Mouse (Mus musculus) mouse trophoblast stem cell (cell line): ENCODE data around the gene Mapk7.

Experiments used
- in situ Hi-C, 2 experiments: fragments of 300-500 bp; cut with MseI, MboI; formaldehyde crosslinking; loops; 2 replicates in 1 of 2; 3 replicates in 1 of 2; pipeline ENCODE4 v1.15.1; 2025

The Mapk7 gene

DNA sequence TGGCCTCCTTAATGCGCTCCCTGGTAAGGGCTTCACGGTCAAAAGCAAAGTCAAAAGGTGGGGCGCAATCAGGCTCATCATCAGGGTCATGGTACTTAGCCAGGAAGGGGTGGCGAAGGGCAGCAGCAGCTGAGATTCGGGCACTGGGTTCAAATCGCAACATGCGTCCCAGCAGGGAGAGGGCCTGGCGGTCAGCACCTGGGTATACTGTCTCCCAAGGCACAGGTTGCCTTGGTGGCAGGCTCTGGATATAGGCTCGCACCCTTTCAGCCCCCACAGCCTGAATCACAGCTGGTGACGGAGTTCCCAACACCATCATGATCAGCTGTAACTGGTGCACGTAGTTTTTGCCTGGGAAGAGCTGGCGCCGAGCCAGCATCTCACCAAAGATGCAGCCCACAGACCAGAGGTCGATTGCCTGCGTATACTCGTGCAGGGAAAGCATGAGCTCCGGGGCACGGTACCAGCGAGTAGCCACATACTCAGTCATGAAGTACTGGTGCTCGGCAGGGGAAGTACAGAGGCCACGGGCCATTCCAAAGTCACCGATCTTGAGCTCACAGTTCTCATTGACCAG, 3.2 kb downstream of the Mapk7 start:
- in situ Hi-C loops = no loop called here

DNA sequence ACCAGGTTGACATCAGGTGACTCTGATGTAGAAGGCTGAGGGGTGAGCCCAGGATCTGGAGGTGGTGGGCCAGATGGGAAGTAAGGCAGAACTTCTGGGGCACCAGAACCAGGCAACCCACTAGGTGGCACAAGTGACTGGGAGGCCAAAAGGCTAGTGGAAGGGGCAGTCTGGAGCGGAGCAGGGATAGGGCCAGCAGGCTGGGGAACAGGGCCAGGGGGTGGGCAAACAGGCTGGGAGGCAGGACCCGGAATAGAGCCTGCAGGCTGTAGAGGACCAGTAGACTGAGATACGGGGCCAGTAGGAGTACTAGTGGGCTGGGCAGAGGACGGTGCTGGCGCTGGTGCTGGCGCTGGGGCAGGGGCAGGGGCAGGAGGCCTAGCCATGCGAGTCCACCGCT, 4.3 kb downstream of the Mapk7 start:
- in situ Hi-C loops = no loop called here

DNA sequence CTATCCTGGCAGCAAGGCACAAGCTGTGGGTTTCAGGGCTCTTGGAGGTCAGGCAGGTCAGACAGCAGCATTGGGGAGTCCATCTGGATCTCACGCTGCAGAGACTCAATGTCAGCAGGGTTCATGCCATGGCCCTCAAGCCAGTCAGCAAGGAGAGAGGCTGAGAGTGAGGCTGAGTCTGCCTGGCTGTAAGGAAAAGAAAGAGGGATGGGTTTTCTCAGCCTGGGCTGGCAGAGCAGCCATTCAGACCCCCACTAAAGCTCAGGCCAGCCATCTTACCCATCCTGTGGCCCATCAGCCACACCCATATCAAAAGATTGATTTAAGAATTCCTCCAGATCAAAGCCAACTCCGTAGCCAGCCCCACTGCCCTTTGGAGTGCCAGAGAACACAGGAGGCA, 5.1 kb downstream of the Mapk7 start:
- in situ Hi-C loops = no loop called here

DNA sequence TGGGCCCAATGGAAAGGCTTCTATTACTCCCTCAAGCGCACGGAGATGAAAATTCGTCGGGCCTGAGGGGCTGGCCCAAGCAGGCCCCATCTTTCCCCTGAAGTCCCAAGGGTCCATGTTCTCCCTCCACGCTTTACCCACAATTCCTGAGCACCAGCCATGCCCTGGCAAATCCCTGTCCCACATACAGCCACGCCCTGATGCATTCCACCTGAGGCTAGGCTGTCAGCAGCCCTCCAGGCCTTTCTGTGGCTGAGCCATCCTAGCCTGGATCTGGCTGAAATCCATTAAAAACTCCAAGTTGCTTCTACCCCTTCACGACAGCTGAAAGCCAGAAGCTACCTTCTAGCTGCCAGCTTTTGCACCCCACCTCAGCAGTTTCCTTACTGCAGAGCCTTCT, 6.3 kb downstream of the Mapk7 start:
- in situ Hi-C loops = no loop called here

DNA sequence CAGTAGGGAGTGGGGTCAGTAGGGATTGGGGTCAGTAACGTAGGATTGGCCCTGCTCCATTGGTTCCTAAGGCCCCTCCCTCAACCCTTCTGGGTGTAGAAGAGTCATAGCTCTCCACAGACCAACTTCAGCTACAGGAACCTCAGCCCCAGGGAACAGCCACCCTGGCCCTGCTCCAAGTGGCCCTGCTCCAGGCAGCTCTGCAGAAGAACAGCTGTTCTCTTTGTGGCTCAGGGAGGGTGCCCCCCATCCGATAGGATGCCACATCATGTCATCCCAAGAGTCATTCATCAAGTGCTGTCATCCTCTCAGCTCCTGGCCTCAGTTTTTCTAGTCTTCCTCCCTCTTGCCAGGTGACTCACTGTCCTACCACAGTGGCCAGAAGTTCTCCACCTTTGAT, 6.8 kb downstream of the Mapk7 start:
- in situ Hi-C loops = no loop called here

DNA sequence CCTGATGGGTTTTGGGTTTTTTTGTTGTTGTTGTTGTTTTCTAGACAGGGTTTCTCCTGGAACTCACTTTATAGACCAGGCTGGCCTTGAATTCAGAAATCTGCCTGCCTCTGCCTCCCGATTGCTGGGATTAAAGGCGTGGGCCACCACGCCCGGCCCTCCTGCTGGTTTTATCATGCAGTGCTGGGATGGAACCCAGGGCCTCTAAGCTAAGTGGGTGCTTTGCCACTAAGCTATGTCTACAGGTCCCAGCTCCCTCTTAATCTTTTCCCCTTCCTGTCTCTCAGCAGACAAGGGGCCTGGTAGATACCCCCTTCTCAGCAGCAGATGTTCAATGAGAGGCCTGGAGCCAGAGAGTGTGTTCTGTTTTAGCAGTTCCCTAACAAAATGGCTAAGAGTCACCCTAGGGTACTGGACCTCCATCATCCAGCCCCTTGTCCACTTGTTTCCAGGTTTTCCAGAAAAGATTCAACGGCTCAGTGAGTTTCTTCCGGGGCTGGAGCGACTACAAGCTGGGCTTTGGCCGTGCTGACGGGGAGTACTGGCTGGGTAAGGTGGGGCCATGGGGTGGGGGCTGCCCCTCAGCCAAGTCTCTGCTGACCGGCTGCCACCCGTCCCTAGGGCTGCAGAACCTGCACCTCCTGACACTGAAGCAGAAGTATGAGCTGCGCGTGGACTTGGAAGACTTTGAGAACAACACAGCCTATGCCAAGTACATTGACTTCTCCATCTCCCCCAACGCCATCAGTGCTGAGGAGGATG, 7.6 kb downstream of the Mapk7 start:
- in situ Hi-C loops = no loop called here

DNA sequence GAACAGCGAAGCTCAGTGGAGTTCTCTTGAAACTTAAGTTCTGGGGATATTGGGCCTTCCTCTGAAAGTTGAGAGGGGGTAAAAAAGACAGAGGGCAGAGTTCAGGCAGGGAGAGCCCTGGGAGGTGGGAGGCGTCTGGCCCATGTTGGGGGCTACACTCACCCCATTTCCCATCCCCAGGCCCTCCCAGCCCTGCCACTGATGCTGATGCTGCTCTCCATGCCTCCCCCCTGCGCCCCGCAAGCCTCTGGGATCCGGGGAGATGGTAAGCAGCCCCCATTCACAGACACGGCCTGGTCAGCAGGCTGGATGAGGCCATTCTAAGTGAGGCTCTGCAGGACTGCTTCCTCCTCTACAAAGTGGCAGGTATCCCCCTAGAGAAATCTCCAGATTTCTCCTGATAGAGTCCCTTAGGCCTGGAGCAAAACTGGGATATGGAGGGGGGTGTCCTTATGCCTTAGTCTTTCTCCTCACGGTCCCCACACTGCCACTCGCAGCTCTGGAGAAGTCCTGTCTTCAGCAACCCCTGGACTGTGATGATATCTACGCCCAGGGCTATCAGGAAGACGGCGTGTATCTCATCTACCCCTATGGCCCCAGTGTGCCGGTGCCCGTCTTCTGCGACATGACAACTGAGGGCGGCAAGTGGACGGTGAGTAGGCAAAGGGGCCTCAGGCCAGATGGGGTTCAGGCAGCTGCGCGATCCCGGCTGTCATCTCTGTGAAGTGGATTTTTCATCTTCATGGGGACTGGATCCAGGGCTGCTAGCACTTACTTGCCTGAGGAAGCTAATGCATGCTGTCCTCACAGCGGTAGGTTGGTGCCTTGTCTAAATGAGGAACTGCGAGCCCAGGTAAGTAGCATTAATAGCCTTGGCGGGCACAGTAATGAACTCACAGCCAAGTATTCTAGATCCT, 8.4 kb downstream of the Mapk7 start:
- in situ Hi-C loops = no loop called here

DNA sequence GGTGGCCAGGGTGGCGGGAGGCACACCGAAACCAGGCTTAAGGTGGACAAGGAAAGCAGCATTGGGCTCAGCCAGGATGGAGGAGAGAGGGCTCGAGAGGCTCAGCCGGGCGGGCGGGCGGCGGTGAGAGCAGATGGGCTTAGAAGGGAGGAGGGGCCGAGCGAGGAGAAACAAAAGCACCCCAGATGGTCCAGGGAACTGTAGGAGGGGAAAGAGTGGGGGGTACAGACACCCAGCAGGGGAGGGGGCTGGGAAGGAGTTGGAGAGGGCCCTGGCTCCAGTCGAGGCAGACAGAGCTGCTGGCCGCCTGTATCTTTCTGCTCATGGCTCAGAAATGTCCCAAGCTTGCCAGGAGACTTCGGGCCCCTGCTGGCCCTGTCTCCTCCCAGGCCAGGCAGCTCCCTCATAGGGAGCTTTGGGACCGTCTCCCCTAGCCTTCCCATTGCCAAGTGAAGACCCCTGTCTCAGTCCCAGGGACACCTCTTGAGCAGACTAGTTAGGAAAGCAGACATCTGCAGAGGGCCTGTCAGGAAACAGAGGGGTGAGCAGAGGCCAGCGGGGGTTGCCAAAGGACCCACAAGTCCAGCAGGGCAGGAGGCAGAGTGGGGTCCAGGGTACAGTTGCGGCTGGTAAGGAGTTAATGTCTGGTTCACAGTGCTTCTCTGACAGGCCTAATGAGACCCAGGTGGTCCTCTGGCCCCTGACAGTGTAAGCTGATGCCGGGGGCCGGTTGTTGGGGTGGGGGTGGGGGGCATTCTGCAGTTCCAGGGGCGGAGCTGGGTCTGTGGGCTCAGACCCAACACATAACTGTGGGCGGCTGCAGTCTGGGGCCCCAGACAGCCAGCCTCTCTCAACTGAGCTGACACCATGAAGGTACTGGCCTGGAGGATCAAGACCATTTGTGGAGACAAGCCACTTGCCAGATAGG, 9.3 kb downstream of the Mapk7 start, which contains the start of gene Mfap4:
Gene Mfap4 (plus strand): TSS at position 819 of the 928 bp plus-strand sequence.
- in situ Hi-C loops = no loop called here

DNA sequence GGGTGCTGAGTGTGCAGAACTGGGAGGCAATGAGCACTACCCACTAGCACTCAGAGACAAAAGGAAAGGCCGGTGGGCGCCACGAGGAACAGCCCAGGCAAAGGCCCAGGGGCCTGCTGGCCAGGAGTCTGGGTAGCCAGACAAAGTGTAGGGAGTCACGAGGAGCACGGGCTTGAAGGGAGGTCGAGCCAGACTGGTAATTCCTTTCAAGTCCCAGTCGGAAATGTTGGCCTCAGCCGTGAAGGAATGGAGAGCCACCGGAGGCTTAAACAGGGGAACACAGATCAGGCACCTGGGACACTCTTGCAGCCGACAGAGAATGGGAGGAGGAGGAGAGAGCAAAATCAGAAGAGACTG, 10.0 kb downstream of the Mapk7 start:
- in situ Hi-C loops = no loop called here

DNA sequence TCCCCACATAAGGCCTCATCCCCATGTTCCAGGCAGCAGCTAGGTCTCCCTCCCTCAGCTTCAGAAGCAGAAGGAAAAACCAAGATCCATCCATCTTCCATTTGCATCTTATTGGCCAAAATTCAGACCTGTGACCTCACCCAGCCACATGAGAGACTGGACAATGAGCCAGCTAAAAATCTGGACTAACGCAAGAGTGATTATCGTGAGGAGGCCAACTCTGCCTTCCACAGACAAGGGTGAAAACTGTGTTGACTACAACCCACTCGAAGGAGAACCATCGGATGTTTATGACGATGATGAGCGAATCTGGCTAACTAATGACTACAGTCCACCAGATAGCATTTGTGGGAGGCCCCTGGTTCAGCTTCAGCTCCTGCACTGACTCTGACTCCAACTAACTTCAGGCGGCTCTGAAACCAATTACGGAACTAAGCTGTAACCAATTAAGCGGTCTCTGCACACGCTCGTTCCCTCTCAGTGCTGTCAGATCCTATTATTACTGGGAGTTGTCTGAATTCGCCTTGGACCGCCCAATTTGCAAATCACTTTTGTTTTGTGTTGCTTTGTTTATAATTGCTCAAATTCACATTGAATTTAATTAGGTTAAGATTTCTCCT, 10.9 kb downstream of the Mapk7 start:
- in situ Hi-C loops = no loop called here

DNA sequence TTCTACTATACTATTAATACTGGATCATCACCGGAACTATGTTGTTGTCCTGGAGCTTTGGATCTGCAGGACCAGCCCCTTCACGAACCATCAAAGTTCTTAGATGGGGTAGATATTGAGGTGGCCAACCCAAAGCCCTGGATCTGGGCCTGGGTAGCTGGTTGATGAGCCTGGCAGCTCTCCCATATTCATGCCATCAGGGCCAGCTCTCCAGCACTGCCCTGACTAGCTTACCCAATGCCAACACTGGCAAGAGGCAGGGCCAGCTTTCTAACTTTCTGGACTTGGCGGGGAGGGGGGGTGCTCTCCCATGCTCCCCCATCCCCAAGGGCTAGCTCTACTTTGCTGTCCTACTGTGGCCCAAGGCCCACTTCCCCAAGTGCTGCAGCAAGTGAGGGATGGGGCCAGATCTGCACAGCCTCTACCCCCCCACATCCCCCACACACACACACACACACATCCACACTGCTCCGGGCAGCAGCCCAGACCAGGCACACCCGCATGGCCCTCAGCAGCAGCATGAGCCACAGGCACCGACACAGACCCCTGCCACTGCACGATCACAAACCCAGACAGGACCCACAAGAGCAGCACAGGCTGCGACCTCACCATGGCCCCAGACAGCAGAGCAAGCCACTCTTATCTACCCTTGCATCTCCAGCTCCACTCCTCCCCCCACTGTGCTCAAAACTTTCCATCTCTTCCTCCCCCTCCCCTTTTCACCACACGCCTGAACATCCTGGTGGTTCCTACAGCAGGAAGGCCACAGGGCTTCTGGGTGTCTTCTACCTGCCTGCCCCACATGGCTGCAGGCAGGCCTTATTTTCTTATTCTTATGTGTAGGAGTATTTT, 12.7 kb downstream of the Mapk7 start:
- in situ Hi-C loops = no loop called here

DNA sequence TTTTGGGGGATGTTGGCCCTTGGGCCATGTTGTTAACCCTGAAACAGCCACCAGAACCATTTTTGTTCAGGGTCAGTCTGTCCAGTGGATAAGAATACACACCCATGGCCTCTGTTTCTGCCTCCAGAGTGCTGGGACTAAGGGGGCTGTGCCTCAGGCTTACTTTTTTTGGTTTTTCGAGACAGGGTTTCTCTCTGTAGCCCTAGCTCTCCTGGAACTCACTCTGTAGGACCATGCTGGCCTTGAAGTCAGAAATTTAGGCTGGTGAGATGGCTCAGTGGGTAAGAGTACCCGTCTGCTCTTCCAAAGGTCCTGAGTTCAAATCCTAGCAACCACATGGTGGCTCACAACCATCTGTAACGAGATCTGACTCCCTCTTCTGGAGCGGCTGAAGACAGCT, 15.4 kb downstream of the Mapk7 start:
- in situ Hi-C loops = no loop called here

DNA sequence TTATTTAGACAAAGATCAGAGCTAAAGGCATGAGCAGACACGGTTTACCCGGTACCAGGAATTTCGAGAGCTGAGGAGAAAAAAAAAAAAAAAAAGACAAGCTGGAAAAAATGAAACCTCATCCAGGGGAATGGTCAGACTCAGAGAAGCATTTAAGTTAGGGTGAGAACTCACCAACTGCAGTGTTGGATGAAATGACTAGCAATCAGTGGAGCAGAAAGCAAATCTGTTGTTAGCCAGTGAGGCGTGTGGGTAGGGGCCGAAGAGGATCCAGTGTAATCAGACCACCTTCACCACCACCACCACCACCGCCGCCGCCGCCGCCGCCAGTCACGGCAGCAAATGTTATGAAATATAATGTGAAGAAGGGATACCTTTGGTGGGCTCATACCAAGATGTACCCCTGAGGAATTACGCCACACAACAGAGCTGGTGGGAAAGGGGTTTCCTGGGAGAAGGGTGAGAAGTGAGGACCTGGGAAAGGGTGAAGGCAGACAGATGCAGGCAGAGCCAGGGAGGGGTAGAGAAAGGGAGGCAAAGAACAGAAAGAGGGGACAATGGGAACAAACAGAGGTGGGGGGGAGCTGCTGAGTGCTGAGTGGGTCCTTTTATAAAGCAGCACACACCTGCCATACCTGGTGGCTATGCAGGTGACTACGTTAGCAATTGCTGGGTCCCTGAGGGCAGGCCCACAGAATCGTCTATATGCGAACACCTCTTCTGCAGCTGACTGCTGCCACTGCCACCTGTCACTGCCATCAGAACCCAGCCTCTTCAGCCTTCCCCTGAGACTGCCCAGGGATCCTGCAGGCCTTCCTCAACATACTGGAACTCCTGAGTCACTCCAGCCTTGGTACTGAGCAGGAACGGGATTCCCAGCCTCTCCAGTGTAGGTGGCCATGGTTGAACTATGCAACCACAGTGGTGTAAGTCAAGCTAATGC, 16.4 kb downstream of the Mapk7 start:
- in situ Hi-C loops = no loop called here

DNA sequence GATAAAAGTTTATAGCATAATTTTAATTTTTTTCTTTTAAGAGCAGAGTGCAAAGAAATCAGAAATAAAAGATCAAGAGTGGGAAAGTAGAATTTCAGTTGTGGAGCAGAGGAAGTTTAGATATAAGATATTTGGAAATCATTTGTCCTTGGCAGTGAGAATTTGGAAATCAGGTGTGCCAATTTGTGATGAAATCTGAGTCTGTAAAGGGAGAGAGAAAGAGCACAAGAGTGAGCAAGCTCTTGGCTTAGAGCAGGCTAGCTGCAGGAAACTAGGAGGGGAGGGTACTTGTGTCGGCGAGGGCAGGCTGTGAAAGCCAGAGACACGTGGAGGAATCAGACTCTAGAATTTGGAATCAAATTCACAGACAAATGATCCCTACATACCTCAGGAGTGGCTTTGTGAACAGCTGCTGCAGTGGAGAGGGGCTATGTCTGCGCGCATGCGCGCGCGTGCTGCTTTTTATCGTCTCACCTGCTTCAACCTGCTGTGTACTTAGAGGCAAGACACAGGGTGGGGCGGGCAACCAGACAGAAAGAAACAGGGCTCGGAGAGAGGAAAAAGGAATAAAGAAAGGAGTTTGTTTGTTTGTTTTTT, 17.3 kb downstream of the Mapk7 start:
- in situ Hi-C loops = no loop called here

DNA sequence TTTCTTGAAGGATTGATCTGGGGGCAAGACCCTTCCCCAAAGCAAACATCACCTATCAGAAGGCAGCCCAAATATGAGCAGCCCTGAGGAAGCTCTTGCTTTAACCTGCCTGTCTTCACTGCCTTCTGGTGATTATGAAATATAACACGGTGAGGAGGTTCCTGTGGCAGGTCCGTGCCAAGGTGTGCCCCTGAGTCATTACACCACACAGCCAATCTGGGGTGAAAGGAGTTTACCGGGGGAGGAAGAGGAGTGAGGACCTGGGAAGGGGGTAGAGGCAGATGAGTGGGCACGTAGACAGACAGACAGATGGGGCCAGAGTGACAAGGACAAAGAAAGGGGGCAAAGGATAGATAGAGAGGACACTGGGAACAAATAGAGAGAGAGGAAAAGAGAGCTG, 20.6 kb downstream of the Mapk7 start:
- in situ Hi-C loops = no loop called here

DNA sequence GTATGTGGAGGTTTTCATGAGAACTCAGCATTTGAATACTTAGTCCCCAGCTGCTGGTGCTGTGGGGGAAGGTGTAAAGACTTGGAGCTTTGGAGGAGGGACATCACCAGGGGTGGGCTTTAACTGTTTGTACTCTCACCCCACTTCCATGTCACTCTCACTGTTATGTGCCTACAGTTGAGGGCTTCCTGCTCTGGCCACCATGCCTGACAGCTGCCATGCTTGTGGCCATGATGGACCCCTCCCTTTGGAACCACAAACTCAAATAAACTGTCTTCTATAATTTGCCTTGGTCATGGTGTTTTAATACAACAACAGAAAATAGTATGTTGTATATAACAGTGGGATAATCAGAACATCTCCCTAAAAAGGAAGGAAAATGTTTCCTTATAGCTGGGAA, 23.3 kb downstream of the Mapk7 start:
- in situ Hi-C loops = no loop called here

DNA sequence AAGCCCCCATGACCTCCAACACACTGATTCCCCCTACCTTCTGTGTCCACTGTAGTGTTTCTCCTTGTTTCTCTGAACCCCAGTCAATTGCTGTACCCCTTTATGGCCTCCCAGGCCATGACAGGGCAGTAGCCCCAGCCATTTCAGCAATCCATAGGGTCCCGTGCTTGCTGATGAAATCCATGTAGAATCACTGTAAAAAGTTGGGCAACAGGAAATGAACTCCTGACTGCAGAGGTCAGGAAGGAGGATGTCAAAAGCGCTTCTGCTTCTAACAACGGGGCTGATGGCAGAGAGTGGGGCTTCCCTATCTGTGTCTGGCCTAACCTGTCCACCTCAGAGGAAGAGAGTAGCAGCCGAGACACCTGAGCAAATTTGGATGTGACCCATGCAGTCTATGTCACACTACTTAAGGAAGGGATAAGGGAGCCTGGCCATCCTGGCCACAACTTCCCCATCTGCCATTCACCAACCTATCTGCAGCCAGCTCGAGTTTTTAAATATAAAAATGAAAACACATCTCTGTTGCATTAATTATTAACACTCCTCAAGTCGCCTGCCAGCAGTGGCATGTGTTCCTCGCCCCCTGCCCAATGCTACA, 24.8 kb downstream of the Mapk7 start:
- in situ Hi-C loops = no loop called here

DNA sequence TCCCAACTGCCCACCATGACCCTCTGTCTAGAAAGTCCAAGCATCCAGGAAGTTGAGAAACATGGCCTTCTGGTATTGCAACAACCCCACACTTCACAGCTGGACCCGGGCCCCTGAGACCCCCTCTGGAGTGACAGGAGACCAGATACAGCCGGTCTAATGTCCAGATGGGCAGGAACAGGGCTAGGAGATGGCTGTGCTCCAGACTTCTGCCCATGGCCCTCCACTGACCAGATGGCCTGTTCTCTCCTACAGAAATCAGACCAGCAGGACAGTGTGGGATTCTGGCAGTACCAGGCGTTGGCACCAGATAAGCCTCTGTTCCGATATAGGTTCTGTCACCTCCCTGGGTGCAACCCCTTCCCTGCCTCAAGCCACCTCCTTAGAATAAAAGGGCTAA, 25.7 kb downstream of the Mapk7 start:
- in situ Hi-C loops = no loop called here
